In genomic region chr7:112140725-112141124, GRCm38 (mm10) we compare ENCODE assay signal across 30 mouse cellular contexts. TPM values are rescaled to one million over a fixed set of nuclear protein-coding genes. Genes with fewer than 3 reads are reported as not detected.
DNase-seq lines count a peak whose midpoint lies in the region; ATAC-seq lines count a peak whose summit lies in the region.
"Had no signal": no experiment of that assay in that cellular context is flagged by ENCODE, and none has a peak within 500 bp of the region (broad histone marks: within the 10 kb centered on the region; RNA-seq: fewer than 3 reads in every experiment).

No protein-coding gene starts in this region.

- peak; percentile 32 for DNase-seq in adrenal gland, postnatal 10 days
- DNase-seq in adrenal gland, adult 8-10 months, result no peak
- DNase-seq in heart, postnatal 25 days (ENCODE audit: low spot score), result no peak
- DNase-seq in 3T3-L1 (ENCODE audit: low read depth, low spot score), result peak; percentile 39
- peak; percentile 14 for DNase-seq in NIH3T3 (ENCODE audit: low read depth)
- no peak for DNase-seq in kidney, postnatal 10 days
- DNase-seq: cerebellum, adult 9-11 months; gastrocnemius, postnatal 10 days; heart, postnatal 36 days; kidney, adult 9 months; kidney, postnatal 25 days; layer of hippocampus, postnatal 36 days; liver, postnatal 0 days; lung, postnatal 10 days; retina, postnatal 1 day; right cerebral cortex, postnatal 25 days; spleen, adult 18-20 months; thymus, postnatal 14 days had no signal

- H3K27me3 ChIP-seq in heart, embryonic 13.5 days (replicated peaks), result no peaks in the 10 kb centered on the region
- H3K27me3 ChIP-seq: embryonic facial prominence, embryonic 15.5 days; limb, embryonic 12.5 days; neural tube, embryonic 13.5 days had no signal

- no peak overlapping the region for H3K4me3 ChIP-seq in heart, embryonic 13.5 days
- H3K4me3 ChIP-seq: embryonic facial prominence, embryonic 15.5 days; limb, embryonic 12.5 days; midbrain, embryonic 10.5 days; myocyte; neural tube, embryonic 13.5 days had no signal

- peak overlapping the region; percentile 71 for H3K27ac ChIP-seq in heart, embryonic 13.5 days (replicated peaks)
- H3K27ac ChIP-seq: embryonic facial prominence, embryonic 15.5 days; hindbrain, embryonic 14.5 days; limb, embryonic 12.5 days; midbrain, embryonic 10.5 days; neural tube, embryonic 13.5 days had no signal

- 0 out of 2 replicates have a peak, but pooled peaks cover 2% of the 10 kb centered on the region for H3K36me3 ChIP-seq in heart, embryonic 13.5 days
- H3K36me3 ChIP-seq: limb, embryonic 12.5 days; midbrain, embryonic 10.5 days; neural tube, embryonic 13.5 days had no signal

- intact Hi-C loops in heart, postnatal 25 days (cut with DNase I), result no loop called here

- peak overlapping the region; percentile 41; the same call in 1 of the 2 replicates for H3K9ac ChIP-seq in heart, embryonic 13.5 days
- H3K9ac ChIP-seq: embryonic facial prominence, embryonic 15.5 days; hindbrain, embryonic 14.5 days; limb, embryonic 12.5 days; liver, postnatal 0 days; neural tube, embryonic 13.5 days had no signal

- peaks cover 75% of the 10 kb centered on the region for H3K4me1 ChIP-seq in heart, embryonic 13.5 days

- no peak for ATAC-seq in heart, embryonic 13.5 days (ENCODE audit: extremely low read depth, insufficient number of reproducible peaks, low FRiP score, low TSS enrichment)
- ATAC-seq: forebrain, embryonic 16.5 days; inflammation-experienced regulatory T-cells, adult 6 months; liver, postnatal 0 days; midbrain, embryonic 16.5 days had no signal

- WGBS in heart, embryonic 13.5 days, result 48% methylated on average over 2 of the region's 2 CpGs

- peak overlapping the region; percentile 20; the same call in 1 of the 2 replicates for H3K4me2 ChIP-seq in heart, embryonic 13.5 days
- H3K4me2 ChIP-seq: embryonic facial prominence, embryonic 15.5 days; hindbrain, embryonic 14.5 days; limb, embryonic 12.5 days; liver, embryonic 11.5 days; neural tube, embryonic 13.5 days had no signal

- no peaks in the 10 kb centered on the region for H3K9me3 ChIP-seq in heart, embryonic 13.5 days
- H3K9me3 ChIP-seq: embryonic facial prominence, embryonic 15.5 days; limb, embryonic 12.5 days; midbrain, embryonic 10.5 days; neural tube, embryonic 13.5 days had no signal

RNA-seq across cellular contexts. Expression of gene Dkk3, which starts 18.1 kb away (rescaled TPM):
- 10 to 100 TPM; 12.3 to 14.7 TPM for total RNA-seq in adrenal gland, postnatal 10 days (2021)
- total RNA-seq in adrenal gland, adult 8-10 months (2022), result 10 to 100 TPM; 22.5 to 28.9 (median 24.0) TPM
- 74.7 and 91.0 TPM in 2 replicates for polyA plus RNA-seq in heart, embryonic 13.5 days (2015; fragmentation: Nextera tagmentation; extraction: Ambion mirVana)
- total RNA-seq in heart, postnatal 25 days (2021), result 10 to 100 TPM; 44.8 to 46.7 TPM
- total RNA-seq: MEL had no signal

Comparison
In these comparisons a context has a peak if more than half of its experiments do, and no peak if none do; other contexts are left out.
1. DNase-seq: peak in adrenal gland, postnatal 10 days (single experiment), 3T3-L1 (single experiment) and NIH3T3 (single experiment); none in adrenal gland, adult 8-10 months (single experiment), heart, postnatal 25 days (single experiment) and kidney, postnatal 10 days (single experiment).